Mouse (Mus musculus) limb, embryonic 13.5 days (tissue): Measurements from ENCODE around the gene Atg2b. TPM values are rescaled to one million over a fixed set of nuclear protein-coding genes. Genes with fewer than 3 reads are reported as not detected.
A peak's percentile ranks its signal among the peaks of the same experiment; 100 is the strongest.

Experiments
- ATAC-seq: fragments of 200-750 bp; cut with Nextera tagmentation; 2 replicates; pipeline ENCODE4 v1.8.0; 2017; ENCODE audit warnings: low read depth, moderate number of reproducible peaks, moderate TSS enrichment; ENCODE audit not compliant: low FRiP score
- H3K27ac ChIP-seq: fragments of 300-500 bp; sonication (generic); 2 replicates; pipeline ENCODE4 v1.5.1; 2015; ENCODE audit warnings: inconsistent platforms, mild to moderate bottlenecking, moderate library complexity
- H3K27me3 ChIP-seq: fragments of 300-500 bp; sonication (generic); 2 replicates; pipeline ENCODE4 v1.6.1; 2015; ENCODE audit warnings: mild to moderate bottlenecking, inconsistent platforms
- H3K36me3 ChIP-seq: fragments of 300-500 bp; sonication (generic); 2 replicates; pipeline ENCODE4 v1.6.1; 2015; ENCODE audit warnings: inconsistent platforms, mild to moderate bottlenecking, moderate library complexity
- H3K4me1 ChIP-seq: fragments of 300-500 bp; sonication (generic); 2 replicates; pipeline ENCODE4 v1.6.1; 2015; ENCODE audit warnings: inconsistent platforms
- H3K4me2 ChIP-seq: fragments of 300-500 bp; sonication (generic); replicated peaks from 2 replicates; pipeline ENCODE4 v1.6.1; 2015; ENCODE audit warnings: inconsistent platforms, mild to moderate bottlenecking, moderate library complexity
- H3K4me3 ChIP-seq: fragments of 300-500 bp; sonication (generic); 2 replicates; pipeline ENCODE4 v1.5.1; 2015; ENCODE audit warnings: moderate library complexity, mild to moderate bottlenecking, inconsistent platforms
- H3K9ac ChIP-seq: fragments of 300-500 bp; sonication (generic); 2 replicates; pipeline ENCODE4 v1.6.1; 2015; ENCODE audit warnings: mild to moderate bottlenecking, inconsistent platforms
- H3K9me3 ChIP-seq: fragments of 300-500 bp; sonication (generic); 2 replicates; pipeline ENCODE4 v1.6.1; 2016; ENCODE audit warnings: inconsistent platforms
- WGBS: fragments of 180-500 bp; shearing (Covaris S2); methylation state at CpG from one replicate; pipeline ENCODE4 v1.1.7; 2015; 5-methylcytosine and 5-hydroxymethylcytosine counted together
- polyA plus RNA-seq: library from polyadenylated mRNA; unstranded; fragments of >200 nt; fragmentation: Nextera tagmentation; extraction: Ambion mirVana; gene quantifications from 2 replicates; pipeline ENCODE4 v1.2.1, GENCODE M21; 2015

The Atg2b gene
- polyA plus RNA-seq, 1 experiment from 2014 or later: 14.0 TPM

- no peak for ATAC-seq
- WGBS: 81% methylated on average over 7 of the region's 7 CpGs
- Histone ChIP-seq H3K27me3 (no peaks in the 10 kb centered on the region), H3K36me3 (peaks cover 35% of the 10 kb centered on the region), H3K4me1 (peaks cover 18% of the 10 kb centered on the region), H3K9ac (no peak overlapping the region), H3K4me2 (no peak overlapping the region), H3K27ac (no peak overlapping the region), H3K4me3 (no peak overlapping the region), H3K9me3 (no peaks in the 10 kb centered on the region)
Measured at GRCm38 (mm10) chr12:105678211-105678610, 6.8 kb downstream of the Atg2b start.

- no peak overlapping the region for H3K4me2 ChIP-seq
- H3K27ac ChIP-seq: no peak overlapping the region
- 96% methylated on average over 8 of the region's 8 CpGs for WGBS
- H3K36me3 ChIP-seq: peaks cover 46% of the 10 kb centered on the region
- H3K4me3 ChIP-seq: no peak overlapping the region
- no peak for ATAC-seq
- H3K27me3 ChIP-seq: no peaks in the 10 kb centered on the region
- no peak overlapping the region for H3K9ac ChIP-seq
- H3K4me1 ChIP-seq: 0 out of 2 replicates have a peak, but pooled peaks cover 6% of the 10 kb centered on the region
- H3K9me3 ChIP-seq: no peaks in the 10 kb centered on the region
Measured at GRCm38 (mm10) chr12:105676274-105676673, 8.7 kb downstream of the Atg2b start.

GRCm38 (mm10) chr12:105655850-105656249 lies 29.2 kb downstream of the Atg2b start:
- Histone ChIP-seq H3K27me3 (no peaks in the 10 kb centered on the region), H3K36me3 (peaks cover 98% of the 10 kb centered on the region), H3K4me1 (no peaks in the 10 kb centered on the region), H3K4me2 (no peak overlapping the region), H3K4me3 (no peak overlapping the region), H3K9me3 (no peaks in the 10 kb centered on the region), H3K27ac (no peak overlapping the region), H3K9ac (no peak overlapping the region)
- ATAC-seq: no peak
- 93% methylated on average over 7 of the region's 7 CpGs for WGBS

- Histone ChIP-seq H3K4me2 (no peak overlapping the region), H3K36me3 (peaks cover 98% of the 10 kb centered on the region), H3K4me3 (no peak overlapping the region), H3K27ac (no peak overlapping the region), H3K9me3 (no peaks in the 10 kb centered on the region), H3K27me3 (no peaks in the 10 kb centered on the region), H3K4me1 (no peaks in the 10 kb centered on the region), H3K9ac (no peak overlapping the region)
- WGBS: 95% methylated on average over 11 of the region's 11 CpGs
- ATAC-seq: no peak
Measured at GRCm38 (mm10) chr12:105642770-105643321, 42.2 kb downstream of the Atg2b start.

- no peak for ATAC-seq
- Histone ChIP-seq H3K4me2 (no peak overlapping the region), H3K36me3 (peaks cover 97% of the 10 kb centered on the region), H3K9me3 (no peaks in the 10 kb centered on the region), H3K27ac (no peak overlapping the region), H3K9ac (no peak overlapping the region), H3K4me1 (no peaks in the 10 kb centered on the region), H3K4me3 (no peak overlapping the region), H3K27me3 (no peaks in the 10 kb centered on the region)
- 77% methylated on average over 4 of the region's 4 CpGs for WGBS
Measured at GRCm38 (mm10) chr12:105637554-105637953, 47.5 kb downstream of the Atg2b start.

GRCm38 (mm10) chr12:105636551-105636950 lies 48.5 kb downstream of the Atg2b start:
- no peak overlapping the region for H3K4me3 ChIP-seq
- no peaks in the 10 kb centered on the region for H3K4me1 ChIP-seq
- ATAC-seq: no peak
- H3K9me3 ChIP-seq: no peaks in the 10 kb centered on the region
- no peaks in the 10 kb centered on the region for H3K27me3 ChIP-seq
- H3K36me3 ChIP-seq: peaks cover 94% of the 10 kb centered on the region
- 92% methylated on average over 9 of the region's 9 CpGs for WGBS
- H3K9ac ChIP-seq: no peak overlapping the region
- no peak overlapping the region for H3K27ac ChIP-seq
- no peak overlapping the region for H3K4me2 ChIP-seq

- Histone ChIP-seq H3K4me1 (no peaks in the 10 kb centered on the region), H3K36me3 (peaks cover 80% of the 10 kb centered on the region), H3K4me2 (no peak overlapping the region), H3K27me3 (no peaks in the 10 kb centered on the region), H3K9me3 (no peaks in the 10 kb centered on the region; the same call in 1 of the 2 replicates), H3K4me3 (no peak overlapping the region), H3K27ac (no peak overlapping the region), H3K9ac (no peak overlapping the region)
- WGBS: 95% methylated on average over 13 of the region's 13 CpGs
- no peak for ATAC-seq
Measured at GRCm38 (mm10) chr12:105634374-105635067, 50.5 kb downstream of the Atg2b start.

- peaks cover 15% of the 10 kb centered on the region for H3K4me1 ChIP-seq
- no peaks in the 10 kb centered on the region for H3K27me3 ChIP-seq
- WGBS: 21% methylated on average over 7 of the region's 7 CpGs
- no peak overlapping the region for H3K4me2 ChIP-seq
- ATAC-seq: peak; percentile 51; the same call in 1 of the 2 replicates
- peak overlapping the region; percentile 15; the same call in 1 of the 2 replicates for H3K27ac ChIP-seq
- 0 out of 2 replicates have a peak overlapping the region, but pooled peaks have one; percentile 39 for H3K9ac ChIP-seq
- no peaks in the 10 kb centered on the region; the same call in 1 of the 2 replicates for H3K9me3 ChIP-seq
- no peak overlapping the region for H3K4me3 ChIP-seq
- H3K36me3 ChIP-seq: peaks cover 67% of the 10 kb centered on the region
Measured at GRCm38 (mm10) chr12:105625798-105626197, 59.2 kb downstream of the Atg2b start.

GRCm38 (mm10) chr12:105622981-105623539 lies 62.0 kb downstream of the Atg2b start:
- H3K36me3 ChIP-seq: peaks cover 79% of the 10 kb centered on the region
- H3K4me3 ChIP-seq: no peak overlapping the region
- H3K27me3 ChIP-seq: no peaks in the 10 kb centered on the region
- peaks cover 15% of the 10 kb centered on the region for H3K4me1 ChIP-seq
- H3K27ac ChIP-seq: no peak overlapping the region
- WGBS: 90% methylated on average over 12 of the region's 12 CpGs
- no peak overlapping the region for H3K4me2 ChIP-seq
- H3K9ac ChIP-seq: no peak overlapping the region
- H3K9me3 ChIP-seq: no peaks in the 10 kb centered on the region
- ATAC-seq: no peak

- Histone ChIP-seq H3K27me3 (no peaks in the 10 kb centered on the region), H3K36me3 (peaks cover 81% of the 10 kb centered on the region), H3K9ac (no peak overlapping the region), H3K9me3 (no peaks in the 10 kb centered on the region), H3K27ac (no peak overlapping the region), H3K4me2 (no peak overlapping the region), H3K4me3 (no peak overlapping the region), H3K4me1 (peaks cover 15% of the 10 kb centered on the region)
- 94% methylated on average over 7 of the region's 7 CpGs for WGBS
- no peak for ATAC-seq
Measured at GRCm38 (mm10) chr12:105622048-105622447, 63.0 kb downstream of the Atg2b start.

- Histone ChIP-seq H3K4me1 (0 out of 2 replicates have a peak, but pooled peaks cover 3% of the 10 kb centered on the region), H3K36me3 (peaks cover 42% of the 10 kb centered on the region), H3K9me3 (no peaks in the 10 kb centered on the region), H3K4me2 (no peak overlapping the region), H3K27me3 (no peaks in the 10 kb centered on the region), H3K27ac (no peak overlapping the region), H3K4me3 (no peak overlapping the region), H3K9ac (no peak overlapping the region)
- WGBS: 90% methylated on average over 10 of the region's 10 CpGs
- no peak for ATAC-seq
Measured at GRCm38 (mm10) chr12:105613559-105613958, 71.5 kb downstream of the Atg2b start.

- H3K27me3 ChIP-seq: no peaks in the 10 kb centered on the region
- no peak for ATAC-seq
- no peak overlapping the region for H3K4me3 ChIP-seq
- peaks cover 24% of the 10 kb centered on the region for H3K36me3 ChIP-seq
- H3K9me3 ChIP-seq: no peaks in the 10 kb centered on the region
- WGBS: 21% methylated on average over 7 of the region's 7 CpGs
- H3K4me2 ChIP-seq: no peak overlapping the region
- H3K27ac ChIP-seq: no peak overlapping the region
- H3K9ac ChIP-seq: no peak overlapping the region
- 0 out of 2 replicates have a peak, but pooled peaks cover 3% of the 10 kb centered on the region for H3K4me1 ChIP-seq
Measured at GRCm38 (mm10) chr12:105611748-105612147, 73.3 kb downstream of the Atg2b start.
